Mouse (Mus musculus) bone marrow macrophage, adult 2 months (primary cell): ENCODE data around the gene Myh2.

Source experiments
- CTCF ChIP-seq: IDR thresholded peaks from 2 replicates; pipeline ENCODE4 v1.5.1; 2012; ENCODE audit warnings: low read depth, mild to moderate bottlenecking, low read length, moderate library complexity
- POLR2A ChIP-seq: IDR thresholded peaks from 2 replicates; pipeline ENCODE4 v1.6.1; 2012; ENCODE audit warnings: mild to moderate bottlenecking, low read depth, low read length, borderline replicate concordance

DNA sequence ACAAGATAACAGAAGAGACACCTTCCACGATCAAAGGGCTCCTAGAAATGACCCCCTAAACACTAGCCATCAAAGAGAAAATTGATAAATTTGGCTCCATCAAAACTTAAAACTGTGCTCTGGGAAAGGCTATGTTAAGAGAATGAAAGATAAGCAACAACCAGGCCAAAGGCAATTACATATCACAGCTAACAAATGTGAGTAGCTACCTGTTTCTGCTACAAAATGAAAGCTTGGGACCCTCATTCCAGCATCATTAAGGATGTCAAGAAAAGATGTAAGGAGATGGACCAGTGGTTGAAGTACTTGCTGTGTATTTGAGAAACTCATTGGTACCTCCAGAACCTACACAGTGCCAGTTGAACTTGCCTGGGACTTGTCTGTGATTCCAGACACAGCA is 17.0 kb upstream of the Myh2 start:
- TF ChIP-seq POLR2A (no peak), CTCF (no peak)
